ENCODE assay signal across 8 mouse cellular contexts in genomic region chr1:84406891-84407290, GRCm38 (mm10). TPM values are rescaled to one million over a fixed set of nuclear protein-coding genes. Genes with fewer than 3 reads are reported as not detected.
DNase-seq lines count a peak whose midpoint lies in the region; ATAC-seq lines count a peak whose summit lies in the region.

No protein-coding gene starts in this region.

- no peaks in the 10 kb centered on the region for H3K36me3 ChIP-seq in midbrain, embryonic 10.5 days

- no peak overlapping the region for H3K4me3 ChIP-seq in midbrain, embryonic 10.5 days

- H3K4me1 ChIP-seq in midbrain, embryonic 10.5 days: peaks cover 5% of the 10 kb centered on the region

- intact Hi-C loops in left cerebral cortex, postnatal 14 days (cut with DNase I): no loop called here

- 80% methylated on average over 4 of the region's 4 CpGs for WGBS in midbrain, embryonic 10.5 days

- ATAC-seq in frontal cortex, adult (ENCODE audit: low TSS enrichment): peak; percentile 58
- ATAC-seq in megakaryocyte progenitor cell, adult 5-6 weeks (replicated peaks; ENCODE audit: poor library complexity): peak; percentile 100

- no peaks in the 10 kb centered on the region for H3K27me3 ChIP-seq in midbrain, embryonic 10.5 days (ENCODE audit: low read depth, poor library complexity, severe bottlenecking)

- H3K27ac ChIP-seq in midbrain, embryonic 10.5 days (replicated peaks): no peak overlapping the region

- DNase-seq in frontal cortex, postnatal 10 days (ENCODE audit: low spot score in 2 of 2): no peak
- peak; percentile 31 for DNase-seq in adrenal gland, postnatal 10 days
- peak; percentile 23 for DNase-seq in heart, postnatal 4 days
- no peak for DNase-seq in left cerebral cortex, postnatal 14 days (ENCODE audit: low spot score in 2 of 2)
- DNase-seq in right cerebral cortex, postnatal 14 days: no peak
- no peak for DNase-seq in midbrain, embryonic 10.5 days (ENCODE audit: low spot score)

- no peaks in the 10 kb centered on the region for H3K9me3 ChIP-seq in midbrain, embryonic 10.5 days (replicated peaks)

RNA-seq across cellular contexts. Expression of gene Pid1, which starts 42.9 kb away (rescaled TPM):
- total RNA-seq in adrenal gland, postnatal 10 days (2021): 10 to 100 TPM; 24.9 to 26.4 TPM
- 10 to 100 TPM; 12.0 to 13.0 TPM for total RNA-seq in heart, postnatal 4 days (2021)
- 1.1 and 1.5 TPM in 2 replicates for total RNA-seq in megakaryocyte progenitor cell, adult 5-6 weeks (2015)
- total RNA-seq in megakaryocyte progenitor cell, adult 5-6 weeks (2017): 0.96 and 1.1 TPM in 2 replicates
- total RNA-seq in left cerebral cortex, postnatal 14 days (2021): 10 to 100 TPM; 39.5 to 40.2 TPM
- polyA plus RNA-seq in midbrain, embryonic 10.5 days (2016; fragmentation: Nextera tagmentation; extraction: Ambion mirVana): 9.6 and 15.9 TPM in 2 replicates

Comparison
In these comparisons a context has a peak if more than half of its experiments do, and no peak if none do; other contexts are left out.
1. DNase-seq: peak in adrenal gland, postnatal 10 days (single experiment) and heart, postnatal 4 days (single experiment); none in frontal cortex, postnatal 10 days (0 of 2), left cerebral cortex, postnatal 14 days (0 of 2), right cerebral cortex, postnatal 14 days (single experiment) and midbrain, embryonic 10.5 days (single experiment).
2. RNA of gene Pid1, which starts 42.9 kb away (total RNA-seq): 39.5 to 40.2 TPM in left cerebral cortex, postnatal 14 days, 24.9 to 26.4 TPM in adrenal gland, postnatal 10 days and 12.0 to 13.0 TPM in heart, postnatal 4 days; 0.96 to 1.5 TPM in megakaryocyte progenitor cell, adult 5-6 weeks; every median in the first group is over 4 times any median in the second.